Mouse (Mus musculus) thymus, postnatal 10 days (tissue): ENCODE results near the gene Gpatch1.

ENCODE experiments used
- DNase-seq, 2 experiments: peaks; one replicate each; pipeline ENCODE4 v3.0.0; 2021; ENCODE audit warnings: low spot score in 2 of 2

Gene Gpatch1

DNA sequence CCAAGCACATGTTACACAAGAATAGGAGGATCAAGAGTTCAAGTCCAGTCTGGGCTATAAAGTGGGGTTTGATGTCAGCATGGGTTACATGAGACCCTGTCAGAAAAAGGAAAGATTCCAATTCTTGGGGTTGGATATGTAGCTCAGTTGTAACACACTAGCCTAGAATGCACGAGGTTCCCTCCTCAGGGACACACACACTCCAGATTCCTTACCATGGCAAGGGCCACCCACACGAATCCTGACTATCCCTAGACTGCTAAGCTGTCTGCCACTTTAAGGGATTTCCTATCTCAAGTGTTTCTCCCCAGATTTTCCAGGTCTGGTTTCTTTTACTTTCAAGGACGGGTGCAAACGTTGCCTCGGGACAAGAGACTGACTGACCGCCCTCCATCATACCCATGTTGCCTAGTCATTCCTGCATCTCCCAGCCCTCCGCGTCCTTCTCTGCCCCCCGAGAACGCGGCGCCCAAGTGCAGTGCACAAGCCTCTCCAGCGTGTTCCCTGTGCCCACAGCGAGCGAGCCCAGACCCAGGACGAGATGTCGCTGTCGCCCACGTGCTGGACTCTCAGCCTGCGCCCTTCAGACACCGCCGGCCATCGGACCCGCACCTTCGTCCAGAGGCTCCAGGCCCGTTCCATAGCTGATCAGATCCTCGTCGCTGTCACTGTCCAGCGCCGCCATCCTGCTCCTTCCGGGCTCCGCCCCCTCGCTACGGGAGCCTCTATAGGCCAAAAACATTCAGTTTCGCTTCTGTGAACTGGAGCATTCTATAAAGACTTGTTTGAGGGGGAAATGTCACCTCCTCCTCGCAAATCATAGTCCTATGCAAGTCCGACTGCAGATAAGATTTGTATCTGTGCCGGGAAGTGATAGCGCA lies at the start of gene Gpatch1:
Gpatch1 (minus strand) TSS at position 712 of the 881 bp plus-strand sequence.
- DNase-seq, result peak; percentile 86 to 94

DNA sequence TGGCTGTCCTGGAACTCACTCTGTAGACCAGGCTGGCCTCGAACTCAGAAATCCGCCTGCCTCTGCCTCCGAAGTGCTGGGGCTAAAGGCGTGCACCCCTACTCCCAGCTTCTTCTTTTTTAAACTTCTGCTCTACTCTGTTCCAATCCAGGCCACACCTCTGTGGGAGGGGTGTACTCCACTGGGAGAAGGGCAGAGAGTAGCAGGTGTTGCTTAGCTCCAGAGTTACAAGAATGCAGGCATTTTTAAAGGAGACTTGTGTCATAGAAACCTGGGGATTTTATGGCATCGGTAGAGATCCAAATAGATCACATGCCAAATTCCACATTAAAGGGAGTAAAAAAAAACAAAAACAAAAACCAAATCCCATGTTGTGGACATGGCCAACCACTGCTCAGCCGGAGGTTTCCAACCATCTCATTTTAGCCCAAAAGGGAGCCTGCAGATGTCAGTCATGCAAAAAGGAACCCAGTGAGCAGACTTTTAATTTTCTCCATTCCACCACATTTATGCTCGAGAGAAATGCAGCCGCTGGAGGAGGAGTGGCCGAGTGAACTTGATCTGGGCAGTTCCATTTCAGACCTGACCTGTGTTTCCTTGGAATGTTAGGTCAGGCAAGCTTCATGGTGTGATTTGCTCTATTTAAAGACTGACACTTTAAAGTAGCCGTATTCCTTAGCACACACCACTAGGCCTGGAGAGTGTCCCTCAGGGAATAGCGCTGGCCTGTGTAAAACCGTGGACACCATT lies 47.1 kb upstream of the Gpatch1 start:
- DNase-seq, result no peak

DNA sequence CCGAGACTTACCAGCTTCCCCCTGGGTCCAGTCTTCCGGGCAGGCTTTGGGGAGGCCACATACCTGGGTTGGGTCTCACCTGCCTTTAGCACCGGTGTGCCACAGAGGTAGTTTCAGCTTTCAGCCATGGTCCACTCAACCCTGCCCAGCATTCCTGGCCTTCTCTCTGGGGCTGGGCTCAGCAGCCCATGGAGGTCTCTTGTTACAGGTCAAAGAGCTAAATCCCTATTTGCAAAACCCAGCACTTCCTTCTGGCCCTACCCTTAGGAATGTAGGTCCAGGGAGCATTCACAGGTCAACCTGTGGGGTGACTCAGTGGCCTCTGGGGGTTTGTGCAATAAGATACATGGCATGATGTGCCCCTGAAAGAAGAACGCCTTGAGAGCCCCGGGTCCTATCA lies 44.6 kb upstream of the Gpatch1 start:
- DNase-seq, result no peak

DNA sequence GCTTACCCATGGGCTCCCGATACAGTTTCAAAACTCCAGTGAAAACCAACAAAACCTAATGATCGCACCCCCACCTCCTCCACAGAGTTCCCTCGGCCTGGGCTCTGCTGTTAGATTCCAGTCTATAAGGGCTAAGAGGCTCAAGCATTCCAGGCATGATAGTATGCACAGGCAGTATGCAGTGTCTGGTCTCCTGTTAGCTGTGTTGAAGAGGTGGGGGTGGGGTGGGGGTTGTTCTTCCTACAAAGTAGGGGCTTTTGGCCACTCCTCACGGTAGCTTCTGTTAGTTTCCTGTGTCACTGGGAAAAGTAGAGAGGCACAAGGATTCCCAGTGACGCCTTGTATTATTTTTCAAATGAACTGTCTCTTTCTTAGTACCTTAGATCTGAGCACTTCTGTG lies 44.0 kb upstream of the Gpatch1 start:
- DNase-seq, result no peak

DNA sequence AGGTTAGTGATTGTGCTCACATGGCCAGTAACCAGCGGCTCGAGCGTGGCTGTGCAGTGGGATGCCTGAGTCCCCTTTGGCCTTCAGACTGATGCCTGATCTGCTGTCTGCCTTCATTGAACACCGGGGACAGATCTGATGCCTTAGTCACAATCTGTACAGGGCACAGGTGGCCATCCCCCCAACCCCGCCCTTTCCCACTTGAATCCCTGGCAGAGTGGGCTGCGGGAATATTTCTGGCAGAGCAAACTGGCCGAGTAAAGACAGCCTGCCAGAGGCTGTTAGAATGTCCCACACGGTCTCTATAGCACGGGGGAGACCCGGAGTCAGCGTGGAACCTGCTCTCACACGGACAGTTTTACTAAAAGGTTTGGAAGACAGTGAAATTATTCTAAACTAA lies 39.4 kb upstream of the Gpatch1 start:
- no peak for DNase-seq

DNA sequence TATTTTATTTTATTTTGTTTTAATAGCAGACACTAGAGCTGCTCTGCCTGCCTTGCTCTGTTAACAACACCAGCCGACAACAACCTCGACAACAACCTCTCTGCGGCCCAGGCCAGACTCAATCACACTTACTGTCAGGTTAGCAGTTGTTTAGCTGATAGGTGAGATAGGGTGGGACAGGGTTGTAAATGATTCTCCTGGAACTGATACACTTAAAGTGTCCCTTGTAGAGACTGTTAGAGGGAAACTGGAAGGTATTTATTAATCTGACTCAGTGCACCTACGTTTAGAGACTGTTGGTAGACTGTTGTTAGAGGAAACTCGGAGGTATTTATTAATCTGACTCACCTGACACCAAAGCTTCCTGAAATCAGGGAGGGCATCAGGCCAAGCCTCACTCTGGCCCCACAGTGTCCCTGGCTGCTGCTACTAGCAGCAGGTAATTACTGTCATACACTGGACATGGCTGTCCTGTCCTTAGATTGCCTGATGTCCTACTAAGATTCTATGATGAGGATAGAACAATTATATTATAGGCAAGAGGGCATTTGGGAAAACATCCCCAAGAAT lies 37.1 kb upstream of the Gpatch1 start:
- DNase-seq, result no peak

DNA sequence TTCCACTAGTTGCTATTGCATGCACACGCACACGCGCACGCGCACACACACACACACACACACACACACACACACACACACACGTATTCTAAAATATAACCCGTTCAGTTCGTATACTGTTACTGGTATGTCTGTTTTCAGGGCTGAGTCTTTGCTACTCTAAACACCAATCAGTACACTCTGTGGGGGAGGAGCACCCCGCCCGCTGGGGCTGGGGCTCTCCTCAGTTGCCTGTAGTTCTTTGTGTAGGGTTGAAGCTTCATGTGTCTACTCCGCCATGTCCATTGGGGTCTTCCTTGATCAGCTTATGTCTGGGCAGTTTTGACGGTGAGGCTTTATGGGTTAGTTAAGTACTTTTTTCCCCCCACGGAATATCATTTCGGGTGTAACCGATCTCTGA lies 35.1 kb upstream of the Gpatch1 start:
- DNase-seq, result no peak

DNA sequence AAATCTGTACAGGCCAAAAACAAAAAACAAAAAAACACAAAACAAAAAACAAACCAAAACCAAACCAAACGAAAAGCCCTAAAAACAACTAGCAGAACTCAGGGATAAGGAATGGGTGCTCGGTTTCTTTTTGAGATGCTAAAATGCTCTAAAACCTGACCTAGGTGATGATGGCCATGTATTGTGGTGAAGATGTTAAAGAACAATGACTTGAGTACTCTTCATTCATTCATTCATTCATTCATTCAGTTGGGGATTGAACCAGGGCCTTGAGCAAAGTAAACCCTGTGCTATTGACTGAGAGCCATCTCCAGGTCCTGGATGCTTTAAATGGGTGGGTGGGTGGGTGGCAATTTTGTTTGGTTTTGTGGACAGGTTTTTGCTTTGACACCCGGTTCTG lies 32.9 kb upstream of the Gpatch1 start:
- DNase-seq, result no peak

DNA sequence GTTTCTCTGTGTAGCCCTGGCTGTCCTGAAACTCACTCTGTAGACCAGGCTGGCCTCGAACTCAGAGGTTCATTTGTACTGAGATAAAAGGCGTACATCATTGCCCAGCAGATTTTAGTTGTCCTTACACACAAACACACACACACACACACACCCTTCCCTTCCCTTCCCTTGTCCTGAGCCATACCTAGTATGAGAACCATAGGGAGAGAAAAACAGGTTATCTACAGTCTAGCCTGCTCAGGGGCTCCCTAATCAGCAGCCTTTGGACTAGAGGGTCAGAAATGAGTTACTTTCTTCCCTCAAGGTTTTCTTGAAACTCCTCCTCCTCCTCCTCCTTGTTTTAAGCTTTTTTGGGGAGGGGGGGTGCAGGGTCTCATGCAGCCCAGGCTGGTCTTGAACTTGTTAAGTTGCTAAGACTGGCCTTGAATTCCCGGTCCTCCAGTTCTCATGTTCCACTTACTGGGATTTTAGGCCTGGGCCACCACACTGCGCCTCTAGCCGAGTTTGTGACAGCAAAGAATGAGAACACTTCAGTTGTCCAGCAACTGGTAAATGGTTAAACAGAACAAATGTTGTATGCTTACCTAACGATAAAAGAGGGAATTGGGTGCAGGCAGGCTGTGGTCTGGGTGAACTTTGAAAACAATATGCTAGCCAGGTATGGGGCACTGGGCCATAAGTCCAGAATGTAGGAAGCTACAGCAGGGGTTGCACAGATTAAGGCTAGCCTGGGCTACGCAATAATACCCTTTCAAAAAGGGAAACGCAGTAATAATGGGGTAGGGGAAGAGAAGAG lies 31.8 kb upstream of the Gpatch1 start:
- no peak for DNase-seq

DNA sequence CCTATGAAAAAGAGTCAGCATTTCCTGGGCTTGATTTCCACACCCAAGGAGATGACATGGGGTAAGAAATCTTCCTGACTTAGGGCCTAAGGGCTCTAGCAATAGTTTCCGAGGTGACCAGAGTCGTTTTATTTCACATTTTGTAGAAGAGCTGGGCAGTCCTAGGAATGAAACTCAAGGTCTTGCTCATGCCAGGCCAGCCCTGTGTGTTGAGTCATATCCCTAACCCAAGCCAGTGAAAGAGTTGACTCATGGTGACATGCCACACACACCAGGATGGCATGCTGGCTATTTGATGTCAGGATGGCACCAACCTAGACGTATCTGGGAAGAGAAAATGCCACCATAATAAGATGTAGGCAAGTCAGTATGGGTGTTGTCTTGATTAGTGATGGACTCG lies 30.8 kb upstream of the Gpatch1 start:
- no peak for DNase-seq

DNA sequence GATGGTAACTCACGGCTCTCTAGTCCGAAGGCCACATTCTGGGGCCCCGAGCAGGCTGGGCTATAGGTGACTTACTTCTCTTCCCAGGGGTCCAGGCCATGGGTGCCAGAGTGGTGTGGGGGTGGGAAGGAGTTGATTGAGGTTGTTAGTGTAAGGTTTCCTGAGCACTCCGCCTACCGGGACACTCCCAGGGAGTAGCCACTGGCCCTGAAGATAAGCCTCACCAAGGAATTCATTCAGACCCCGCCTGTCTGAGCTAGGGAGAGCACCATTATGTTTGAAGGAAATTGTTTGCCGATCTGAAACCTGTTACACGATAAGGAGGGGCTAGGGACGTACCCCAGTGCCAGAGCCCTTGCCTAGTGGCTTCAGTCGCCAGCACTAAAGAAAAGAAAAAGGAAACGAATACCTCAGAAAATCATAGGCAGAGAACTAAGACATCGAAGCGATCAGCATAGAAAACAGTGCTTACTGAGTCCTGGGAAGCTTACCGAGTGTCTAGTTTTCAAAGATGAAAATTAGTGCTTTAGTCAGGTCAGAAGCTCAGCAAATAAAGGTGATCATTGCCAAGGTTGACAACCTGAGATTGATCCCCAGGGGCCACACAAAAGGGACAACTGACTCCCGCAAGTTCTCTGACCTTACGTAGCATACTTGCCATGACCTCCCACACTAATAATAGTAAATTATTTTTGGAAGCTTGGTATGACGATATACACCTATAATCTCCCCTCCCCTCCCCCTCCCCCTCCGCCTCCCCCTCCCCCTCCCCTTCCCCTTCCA lies 29.9 kb upstream of the Gpatch1 start:
- DNase-seq, result no peak

DNA sequence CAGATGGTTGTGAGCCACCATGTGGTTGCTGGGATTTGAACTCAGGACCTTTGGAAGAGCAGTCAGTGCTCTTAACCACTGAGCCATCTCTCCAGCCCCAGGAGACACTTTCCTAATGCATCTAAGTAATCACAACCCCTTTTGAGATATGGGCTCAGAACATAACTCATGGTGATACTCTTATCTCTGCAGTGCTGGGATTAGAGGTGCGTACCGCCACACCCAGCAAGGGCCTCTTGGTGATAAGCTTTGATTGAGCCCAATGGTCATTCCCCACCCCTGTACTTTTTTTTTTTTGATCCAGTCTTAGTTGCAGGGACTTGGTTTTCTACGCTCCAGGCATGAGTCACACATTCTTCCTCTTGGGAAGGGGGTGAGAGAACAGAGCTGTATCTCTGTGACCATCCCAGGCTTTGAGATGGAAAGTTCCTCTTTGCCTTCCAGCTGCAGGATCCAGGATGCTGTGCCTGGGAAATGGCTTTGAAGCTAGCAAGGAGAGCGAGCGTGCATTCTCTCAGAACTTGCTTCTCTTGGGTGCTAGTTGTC lies 26.6 kb upstream of the Gpatch1 start:
- no peak for DNase-seq

DNA sequence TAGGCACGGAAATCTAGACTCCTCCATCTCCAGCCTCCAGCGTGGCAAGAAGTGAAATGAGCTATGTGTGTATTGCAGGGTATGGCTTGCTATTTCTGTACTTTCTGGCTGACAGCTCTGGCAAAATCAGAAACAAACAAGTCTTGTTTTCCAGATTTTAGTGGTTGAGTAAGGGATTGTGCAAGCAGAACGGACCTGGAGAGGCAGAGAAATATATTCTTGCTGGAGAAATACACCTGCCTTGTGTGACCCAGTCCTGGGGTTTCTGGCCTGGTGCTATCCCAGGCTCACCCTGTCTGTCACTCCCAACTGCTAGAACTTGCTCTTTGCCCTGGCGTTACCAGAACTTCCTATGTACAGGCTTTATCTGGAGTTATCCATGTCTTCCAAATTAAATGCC lies 24.3 kb upstream of the Gpatch1 start:
- DNase-seq, result no peak

DNA sequence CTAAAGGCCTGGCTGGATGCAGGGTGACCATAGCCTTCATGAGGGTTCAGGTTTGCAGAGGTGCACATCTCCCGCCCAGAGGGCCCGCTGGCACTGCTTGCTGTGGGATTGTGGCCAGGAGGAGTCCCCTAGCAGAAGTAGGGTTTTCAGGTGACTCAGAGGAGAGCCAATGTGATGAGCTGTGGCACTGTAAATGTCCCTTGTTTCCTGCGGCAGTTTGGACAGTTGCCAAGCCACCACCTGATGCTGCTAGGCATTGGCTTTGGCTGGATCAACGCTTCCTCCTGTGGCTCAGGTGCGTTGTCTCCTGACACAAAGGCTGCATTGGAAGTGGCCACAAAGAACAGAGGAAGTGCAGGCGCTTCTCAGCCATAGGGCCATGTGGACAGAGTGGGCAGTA lies 23.0 kb upstream of the Gpatch1 start:
- no peak for DNase-seq

DNA sequence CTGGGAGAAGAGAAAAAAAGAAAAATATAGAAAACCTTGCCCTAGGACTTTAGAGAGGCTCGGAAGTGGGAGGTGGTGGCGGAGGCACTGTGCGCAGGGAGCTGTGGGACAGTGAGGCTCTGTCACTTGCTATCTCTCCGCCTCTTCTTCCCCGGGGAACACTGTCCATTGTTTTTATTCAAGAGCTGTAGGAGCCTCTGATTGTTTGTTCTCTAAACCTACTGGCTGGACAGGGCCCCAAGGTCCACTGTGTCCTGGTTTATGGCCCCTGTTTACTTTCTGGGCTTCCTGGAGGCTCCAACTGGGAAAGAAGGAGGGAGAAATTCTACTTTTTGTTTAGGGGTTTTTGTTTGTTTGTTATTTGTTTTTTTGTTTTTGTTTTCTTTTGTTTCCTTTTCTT lies 22.0 kb upstream of the Gpatch1 start:
- no peak for DNase-seq

DNA sequence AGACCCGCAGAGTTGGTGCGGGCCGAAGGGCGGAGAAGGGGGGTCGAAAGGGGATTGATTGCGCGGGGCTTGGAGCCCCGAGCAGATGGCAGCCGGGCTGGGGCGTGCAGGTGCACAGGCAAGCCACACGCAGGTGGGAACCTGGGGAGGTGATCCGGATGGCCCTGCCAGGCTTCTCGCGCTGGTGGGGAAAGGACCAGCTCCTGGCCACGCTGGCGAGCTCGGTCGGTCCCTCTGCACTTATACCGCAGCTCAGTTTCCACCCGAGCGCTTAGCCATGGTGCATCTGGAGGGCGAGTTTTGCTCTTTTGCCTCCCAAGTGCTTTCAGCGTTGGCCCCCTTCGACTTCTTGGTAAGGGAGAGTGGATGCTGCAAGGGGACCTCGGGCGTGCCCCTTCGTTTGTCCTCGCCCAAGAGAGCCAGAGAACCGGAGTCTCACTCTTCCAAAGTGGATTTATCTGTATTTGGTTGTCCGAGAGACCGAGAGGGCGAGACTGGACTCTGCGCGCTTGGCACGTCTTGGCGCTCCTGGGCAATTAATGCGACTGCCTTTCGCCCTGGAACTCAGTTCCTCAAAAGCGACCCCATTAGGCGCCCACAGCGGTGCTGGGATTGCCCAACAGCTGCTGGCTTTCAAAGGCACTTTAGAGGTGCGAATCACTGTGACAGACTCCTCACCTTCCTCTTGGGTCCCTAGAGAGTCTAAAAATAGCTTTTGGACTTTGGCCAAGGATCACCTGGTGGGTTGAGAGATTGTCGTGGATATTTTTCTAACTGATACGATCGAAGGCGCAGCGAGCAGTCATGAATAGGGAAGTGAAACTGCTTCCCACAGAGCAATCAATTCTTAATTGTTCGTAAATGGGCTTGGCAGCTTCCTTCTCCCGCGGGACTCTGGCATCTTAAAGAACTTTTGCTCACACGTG lies 16.6 kb upstream of the Gpatch1 start:
- peak; percentile 12 to 41 for DNase-seq

DNA sequence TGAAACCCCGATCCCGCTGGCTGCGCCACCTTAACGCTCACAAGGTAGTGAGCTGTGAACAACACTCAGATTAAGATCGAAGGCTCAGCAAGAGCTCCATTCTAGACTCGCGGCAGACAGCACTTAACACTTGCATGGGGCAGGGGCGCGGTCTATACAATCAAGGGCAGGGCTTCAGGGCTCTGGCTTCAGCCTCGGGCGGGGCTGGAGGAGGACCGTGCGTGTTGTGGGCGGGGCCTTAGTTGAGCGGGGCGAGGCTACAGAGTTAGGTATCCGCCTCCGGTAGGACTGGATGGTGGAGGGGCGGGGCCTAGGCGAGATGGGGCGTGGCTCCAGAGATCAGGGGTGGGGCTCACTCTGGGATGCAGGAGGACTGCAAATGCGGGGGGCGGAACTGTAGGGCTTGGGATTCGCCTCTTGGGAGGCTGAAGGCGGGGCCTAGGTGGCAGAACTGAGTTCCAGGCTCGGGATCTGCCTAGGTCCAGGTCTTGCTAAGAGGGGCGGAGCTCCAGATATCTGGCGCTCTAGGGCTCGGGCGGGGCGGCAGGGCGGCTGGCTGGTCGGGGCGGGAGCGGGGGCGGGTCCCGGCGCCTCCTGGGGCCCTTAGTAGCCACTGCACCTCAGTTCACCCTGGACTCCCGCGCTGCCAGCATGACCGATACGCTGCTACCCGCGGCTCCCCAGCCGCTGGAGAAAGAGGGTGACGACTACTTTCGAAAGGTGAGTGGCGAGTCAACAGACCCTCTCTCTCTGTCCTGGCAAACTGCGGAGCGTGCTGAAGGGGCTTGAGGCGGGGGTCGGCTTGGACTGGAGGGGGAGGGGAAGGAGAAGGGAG lies 15.7 kb upstream of the Gpatch1 start, which contains the start of gene Rhpn2:
Rhpn2 (plus strand) TSS at position 479 of the 835 bp plus-strand sequence.
- DNase-seq, result peak; percentile 96 to 97

DNA sequence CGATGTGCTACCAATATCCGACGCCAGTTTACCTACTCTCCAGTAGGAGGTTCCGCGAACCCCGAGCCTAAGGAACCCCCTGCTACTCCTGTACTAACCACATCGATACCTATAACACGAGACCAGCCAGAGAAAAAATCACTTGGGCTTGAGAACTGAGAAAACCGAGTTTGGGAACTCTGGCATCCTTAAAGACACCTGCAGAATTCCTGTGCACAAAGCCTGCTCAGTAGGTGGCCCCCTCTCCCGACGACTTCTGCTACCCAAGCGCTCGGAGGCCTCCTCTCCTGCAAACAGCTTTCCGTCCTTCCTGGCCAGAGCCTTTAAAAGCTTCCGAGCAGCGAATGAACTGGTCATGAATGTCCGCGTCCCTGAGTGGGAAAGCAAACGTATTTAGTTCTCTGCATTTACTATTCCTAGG lies 15.0 kb upstream of the Gpatch1 start:
- peak; percentile 13 to 16 for DNase-seq

DNA sequence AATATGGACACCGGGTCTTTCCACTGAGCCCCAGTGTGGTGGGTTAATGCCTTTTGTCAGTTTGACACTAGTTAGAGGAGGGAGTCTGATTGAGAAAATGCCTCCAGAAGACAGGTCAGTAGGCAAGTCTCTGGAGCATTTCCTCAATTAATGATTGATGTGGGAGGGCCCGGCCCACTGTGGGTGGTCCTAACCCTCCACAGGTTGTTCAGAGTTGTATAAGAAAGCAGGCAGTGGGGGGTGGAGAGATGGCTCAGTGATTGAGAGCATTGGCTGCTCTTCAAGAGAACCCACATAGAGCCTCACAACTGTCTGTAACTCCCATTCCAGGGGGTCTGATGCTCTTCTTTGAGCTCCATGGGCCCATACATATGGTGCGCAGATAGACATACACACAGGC lies 13.3 kb upstream of the Gpatch1 start:
- DNase-seq, result no peak
